Mouse (Mus musculus) midbrain, embryonic 14.5 days (tissue): ENCODE measurements around the gene Rragb. TPM values are rescaled to one million over a fixed set of nuclear protein-coding genes. Genes with fewer than 3 reads are reported as not detected.
"Not testable (repeated sequence)": the region's sequence is repeated elsewhere in the genome, so short reads cannot be mapped to it uniquely, and the experiment has no call there.

ENCODE experiments used
- ATAC-seq: fragments of 200-750 bp; cut with Nextera tagmentation; 2 replicates; pipeline ENCODE4 v1.8.0; 2017; ENCODE audit warnings: moderate number of reproducible peaks, moderate library complexity; ENCODE audit not compliant: low FRiP score, low TSS enrichment
- DNase-seq: peaks from one replicate; pipeline ENCODE4 v3.0.0-alpha.2; 2015
- H3K27ac ChIP-seq: fragments of 300-500 bp; sonication (generic); replicated peaks from 2 replicates; pipeline ENCODE4 v1.5.1; 2014; ENCODE audit warnings: mild to moderate bottlenecking, low read depth, low read length, moderate library complexity
- H3K27me3 ChIP-seq: fragments of 300-500 bp; sonication (generic); 2 replicates; pipeline ENCODE4 v1.6.1; 2014; ENCODE audit warnings: low read length, control low read depth, mixed read lengths; ENCODE audit not compliant: control insufficient read depth, insufficient read depth
- H3K36me3 ChIP-seq: fragments of 300-500 bp; sonication (generic); 2 replicates; pipeline ENCODE4 v1.6.1; 2014; ENCODE audit warnings: low read length, control low read depth; ENCODE audit not compliant: control insufficient read depth, insufficient read depth
- H3K4me1 ChIP-seq: fragments of 300-500 bp; sonication (generic); 2 replicates; pipeline ENCODE4 v1.6.1; 2014; ENCODE audit warnings: mild to moderate bottlenecking, antibody characterized with exemption, low read length, control low read depth; ENCODE audit not compliant: control insufficient read depth, insufficient read depth
- H3K4me2 ChIP-seq: fragments of 300-500 bp; sonication (generic); 2 replicates; pipeline ENCODE4 v1.6.1; 2014; ENCODE audit warnings: mild to moderate bottlenecking, low read length, moderate library complexity
- H3K4me3 ChIP-seq: fragments of 300-500 bp; sonication (generic); replicated peaks from 2 replicates; pipeline ENCODE4 v1.5.1; 2014; ENCODE audit warnings: low read depth, low read length
- H3K9ac ChIP-seq: fragments of 300-500 bp; sonication (generic); replicated peaks from 2 replicates; pipeline ENCODE4 v1.6.1; 2014; ENCODE audit warnings: mild to moderate bottlenecking, low read length, moderate library complexity
- H3K9me3 ChIP-seq: fragments of 300-500 bp; sonication (generic); 2 replicates; pipeline ENCODE4 v1.6.1; 2016; ENCODE audit warnings: low read length, control low read depth, mixed read lengths; ENCODE audit not compliant: control insufficient read depth
- WGBS: fragments of 180-500 bp; shearing (Covaris S2); extraction: QIAGEN DNeasy Blood & Tissue Kit; methylation state at CpG from one replicate; pipeline ENCODE4 v1.1.7; 2014; 5-methylcytosine and 5-hydroxymethylcytosine counted together
- polyA plus RNA-seq: library from polyadenylated mRNA; unstranded; fragments of >200 nt; fragmentation: Nextera tagmentation; extraction: Ambion mirVana; gene quantifications from 2 replicates; pipeline ENCODE4 v1.2.1, GENCODE M21; 2014

Rragb gene
- 7.3 and 12.8 TPM in 2 replicates for polyA plus RNA-seq

- H3K9ac ChIP-seq, result peak within 1 kb of the TSS; percentile 45
- peak within 1 kb of the TSS; percentile 57; the same call in 1 of the 2 replicates for H3K27ac ChIP-seq
- H3K27me3 ChIP-seq, result no peaks in the 10 kb centered on the region
- WGBS, result 18% methylated on average over 47 of the region's 47 CpGs
- peak within 1 kb of the TSS; percentile 58 for H3K4me2 ChIP-seq
- H3K9me3 ChIP-seq, result no peaks in the 10 kb centered on the region
- no peaks in the 10 kb centered on the region for H3K4me1 ChIP-seq
- H3K36me3 ChIP-seq, result no peaks in the 10 kb centered on the region
- ATAC-seq (peak; percentile 98), DNase-seq (peak; percentile 88)
- H3K4me3 ChIP-seq, result peak within 1 kb of the TSS; percentile 48
These were observed at the start of gene Rragb for GRCm38 (mm10) chrX:153139734-153140515. Rragb (plus strand) TSS chrX:153139981.

- Histone ChIP-seq H3K4me2 (no peak within 1 kb of the TSS), H3K9me3 (no peaks in the 10 kb centered on the region), H3K9ac (no peak within 1 kb of the TSS), H3K4me3 (no peak within 1 kb of the TSS), H3K27me3 (no peaks in the 10 kb centered on the region), H3K4me1 (no peaks in the 10 kb centered on the region), H3K36me3 (no peaks in the 10 kb centered on the region), H3K27ac (no peak within 1 kb of the TSS)
- WGBS, result 17% methylated on average over 3 of the region's 3 CpGs
- no peak for DNase-seq
- no peak for ATAC-seq
These were observed 21.3 kb upstream of the Rragb start, which contains the start of gene Foxr2 for GRCm38 (mm10) chrX:153118486-153118885. Foxr2 (plus strand) TSS chrX:153118786.

- Histone ChIP-seq H3K9ac (no peak overlapping the region), H3K9me3 (no peaks in the 10 kb centered on the region), H3K4me2 (no peak overlapping the region), H3K36me3 (no peaks in the 10 kb centered on the region), H3K4me1 (no peaks in the 10 kb centered on the region), H3K27ac (no peak overlapping the region), H3K27me3 (no peaks in the 10 kb centered on the region), H3K4me3 (no peak overlapping the region)
- no peak for ATAC-seq
- no peak for DNase-seq
- 43% methylated on average over 2 of the region's 2 CpGs for WGBS
These were observed 20.8 kb upstream of the Rragb start for GRCm38 (mm10) chrX:153119013-153119412.

DNA sequence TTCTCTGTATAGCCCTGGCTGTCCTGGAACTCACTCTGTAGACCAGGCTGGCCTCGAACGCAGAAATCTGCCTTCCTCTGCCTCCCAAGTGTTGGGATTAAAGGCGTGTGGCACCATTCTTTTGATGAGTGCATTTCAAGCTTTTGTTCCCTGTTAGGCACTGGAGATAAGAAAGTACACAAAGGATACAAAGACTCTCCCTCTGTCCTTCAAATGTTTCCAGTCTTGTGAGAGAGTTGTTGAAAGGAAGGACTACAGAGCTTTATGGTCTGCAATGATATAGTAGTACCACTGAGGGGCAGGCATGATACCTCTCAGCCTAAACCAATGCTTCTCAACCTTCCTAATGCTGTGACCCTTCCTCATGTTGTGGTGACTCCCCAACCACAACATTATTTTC is 2.9 kb downstream of the Rragb start:
- Histone ChIP-seq H3K4me1 (no peaks in the 10 kb centered on the region), H3K27ac (no peak overlapping the region), H3K36me3 (no peaks in the 10 kb centered on the region), H3K27me3 (no peaks in the 10 kb centered on the region), H3K4me2 (no peak overlapping the region), H3K9me3 (no peaks in the 10 kb centered on the region), H3K9ac (no peak overlapping the region), H3K4me3 (no peak overlapping the region)
- no peak for DNase-seq
- 59% methylated on average over 3 of the region's 3 CpGs for WGBS
- no peak for ATAC-seq

DNA sequence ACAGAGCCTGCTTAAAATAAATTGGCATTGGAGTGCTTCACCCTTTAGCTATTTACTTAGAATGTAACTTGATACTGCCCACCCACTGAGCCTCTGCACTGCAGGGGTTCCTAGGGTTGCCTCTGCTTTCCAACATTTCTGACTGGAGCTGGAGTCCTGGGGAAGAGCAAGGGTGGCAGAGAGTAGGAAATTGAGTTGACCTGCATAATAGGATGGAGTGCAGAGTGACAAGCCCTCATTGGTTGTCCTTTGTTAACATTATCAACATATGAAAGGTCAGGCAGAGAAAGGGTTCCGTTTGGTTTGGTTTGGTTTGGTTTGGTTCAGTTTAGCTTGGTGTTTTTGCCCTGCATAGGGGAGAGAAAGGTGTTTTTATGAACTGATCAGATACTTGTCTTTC is 12.0 kb downstream of the Rragb start:
- Histone ChIP-seq H3K9ac (no peak overlapping the region), H3K9me3 (no peaks in the 10 kb centered on the region), H3K36me3 (no peaks in the 10 kb centered on the region), H3K4me3 (no peak overlapping the region), H3K4me1 (no peaks in the 10 kb centered on the region), H3K27me3 (no peaks in the 10 kb centered on the region), H3K4me2 (no peak overlapping the region), H3K27ac (no peak overlapping the region)
- ATAC-seq (no peak), DNase-seq (no peak)
- 6% methylated on average over 1 of the region's 1 CpGs for WGBS

GRCm38 (mm10) chrX:153155322-153155721 is 15.5 kb downstream of the Rragb start:
- H3K9me3 ChIP-seq, result no peaks in the 10 kb centered on the region
- H3K9ac ChIP-seq, result no peak overlapping the region
- no peaks in the 10 kb centered on the region for H3K36me3 ChIP-seq
- H3K27me3 ChIP-seq, result no peaks in the 10 kb centered on the region
- 58% methylated on average over 3 of the region's 3 CpGs for WGBS
- no peak overlapping the region for H3K4me3 ChIP-seq
- DNase-seq, result peak; percentile 45
- H3K4me1 ChIP-seq, result no peaks in the 10 kb centered on the region
- H3K4me2 ChIP-seq, result no peak overlapping the region
- H3K27ac ChIP-seq, result no peak overlapping the region
- ATAC-seq, result no peak

- H3K4me2 ChIP-seq, result no peak overlapping the region
- H3K4me1 ChIP-seq, result no peaks in the 10 kb centered on the region
- DNase-seq (peak; percentile 23), ATAC-seq (no peak)
- no peak overlapping the region for H3K4me3 ChIP-seq
- no peaks in the 10 kb centered on the region for H3K9me3 ChIP-seq
- no peak overlapping the region for H3K27ac ChIP-seq
- no peaks in the 10 kb centered on the region for H3K36me3 ChIP-seq
- no peak overlapping the region for H3K9ac ChIP-seq
- 4% methylated on average over 1 of the region's 1 CpGs for WGBS
- H3K27me3 ChIP-seq, result no peaks in the 10 kb centered on the region
These were observed 35.0 kb downstream of the Rragb start for GRCm38 (mm10) chrX:153174786-153175185.

DNA sequence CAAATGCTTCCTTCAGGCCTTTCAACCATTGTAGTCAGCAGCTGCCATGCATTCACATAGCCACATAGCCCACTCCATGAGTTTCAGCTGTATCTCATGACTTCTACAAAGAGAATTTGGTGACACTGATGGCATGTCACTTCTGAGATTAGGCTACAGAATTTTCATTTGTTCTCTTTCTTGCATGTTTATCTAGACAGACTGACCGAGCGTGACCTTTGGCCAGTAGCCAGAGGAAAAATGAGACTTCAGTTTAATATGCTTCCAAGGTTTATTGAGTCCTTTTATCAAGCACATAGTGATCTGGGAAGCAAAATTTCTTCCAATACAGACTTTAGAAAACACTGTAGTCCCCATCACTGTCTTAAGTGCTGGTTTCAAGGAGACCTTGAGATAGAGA is 42.4 kb downstream of the Rragb start:
- 93% methylated on average over 2 of the region's 2 CpGs for WGBS
- no peaks in the 10 kb centered on the region for H3K36me3 ChIP-seq
- H3K9me3 ChIP-seq, result no peaks in the 10 kb centered on the region
- no peak overlapping the region for H3K27ac ChIP-seq
- no peak overlapping the region for H3K4me3 ChIP-seq
- no peaks in the 10 kb centered on the region for H3K4me1 ChIP-seq
- no peak overlapping the region for H3K9ac ChIP-seq
- no peaks in the 10 kb centered on the region for H3K27me3 ChIP-seq
- no peak for ATAC-seq
- no peak overlapping the region for H3K4me2 ChIP-seq
- DNase-seq, result no peak

DNA sequence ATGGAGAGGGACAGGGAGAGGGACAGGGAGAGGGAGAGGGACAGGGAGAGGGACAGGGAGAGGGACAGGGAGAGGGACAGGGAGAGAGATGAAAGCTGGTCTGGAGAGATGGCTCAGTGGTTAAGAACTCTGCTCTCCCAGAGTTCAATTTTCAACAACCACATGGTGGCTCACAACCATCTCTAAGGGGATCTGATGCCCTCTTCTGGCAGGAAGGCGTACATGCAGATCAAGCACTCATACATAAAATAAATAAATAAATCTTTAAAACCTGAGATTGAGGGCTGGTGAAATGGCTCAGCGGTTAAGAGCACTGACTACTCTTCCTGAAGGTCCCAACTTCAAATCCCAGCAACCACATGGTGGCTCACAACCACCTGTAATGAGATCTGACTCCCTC is 59.4 kb downstream of the Rragb start:
- not testable (repeated sequence) for H3K4me2 ChIP-seq, ATAC-seq, H3K9me3 ChIP-seq, H3K9ac ChIP-seq, H3K27me3 ChIP-seq, H3K36me3 ChIP-seq, H3K27ac ChIP-seq, H3K4me1 ChIP-seq, H3K4me3 ChIP-seq
- 83% methylated on average over 2 of the region's 2 CpGs for WGBS
- peak; percentile 4 for DNase-seq
